Mouse (Mus musculus) MEL (cell line): ENCODE results near the gene 1700015G11Rik.
A peak's percentile ranks its signal among the peaks of the same experiment; 100 is the strongest.

Experiments
- CTCF ChIP-seq, 3 experiments: IDR thresholded peaks in 2 of 3; conservative IDR thresholded peaks in 1 of 3; 2 replicates each; pipeline ENCODE4 v1.5.1; 2011 to 2012; ENCODE audit warnings: low read length in 3 of 3, low read depth in 2 of 3, mild to moderate bottlenecking in 2 of 3, improper control_type of control experiment in 1 of 3, inconsistent platforms in 1 of 3, mixed read lengths in 1 of 3, moderate library complexity in 1 of 3; ENCODE audit not compliant: control insufficient read depth in 1 of 3, insufficient read depth in 1 of 3, poor library complexity in 1 of 3, severe bottlenecking in 1 of 3
- ELF1 ChIP-seq: IDR thresholded peaks from 2 replicates; pipeline ENCODE4 v1.6.1; 2014; ENCODE audit warnings: low read depth, mild to moderate bottlenecking, inconsistent platforms, low read length, improper control_type of control experiment, moderate library complexity
- EP300 ChIP-seq, 2 experiments: IDR thresholded peaks; 2 replicates each; pipeline ENCODE4 v1.6.1; 2011; ENCODE audit warnings: improper control_type of control experiment in 2 of 2, low read length in 2 of 2, low read depth in 1 of 2, mild to moderate bottlenecking in 1 of 2
- JUND ChIP-seq: IDR thresholded peaks from 2 replicates; pipeline ENCODE4 v1.6.1; 2011; ENCODE audit warnings: low read depth, mild to moderate bottlenecking, improper control_type of control experiment, low read length
- NELFE ChIP-seq: IDR thresholded peaks from 2 replicates; pipeline ENCODE4 v1.6.1; 2011; ENCODE audit warnings: low read depth, low read length, improper control_type of control experiment
- NRF1 ChIP-seq: IDR thresholded peaks from 2 replicates; pipeline ENCODE4 v1.6.1; 2014; ENCODE audit warnings: low read depth, mild to moderate bottlenecking, inconsistent platforms, low read length, improper control_type of control experiment, moderate library complexity; ENCODE audit not compliant: poor library complexity, insufficient read depth, severe bottlenecking

DNA sequence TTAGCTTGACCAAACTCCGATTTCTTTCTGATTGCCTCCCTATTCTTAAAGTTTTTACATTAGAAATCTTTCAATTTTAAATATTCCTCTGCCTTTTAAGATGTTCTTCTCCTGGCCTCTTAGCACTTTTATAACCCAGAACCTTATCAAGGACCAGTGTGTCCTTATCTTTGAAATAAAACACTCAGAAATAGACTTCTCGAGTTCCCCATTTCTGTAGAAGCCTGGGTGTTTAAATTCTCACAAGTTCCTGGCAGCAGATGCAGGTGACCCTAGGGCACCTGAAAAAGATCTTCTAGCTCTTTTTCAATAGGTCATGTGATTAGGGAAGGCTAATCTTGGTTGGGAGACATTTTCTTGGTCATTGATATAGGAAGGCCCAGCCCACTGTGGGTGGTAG, 8.4 kb downstream of the 1700015G11Rik start:
- no peak for TF ChIP-seq CTCF (IDR thresholded peaks at IDR 0.05 in 2 of 3, conservative IDR thresholded peaks at IDR 0.05 in 1 of 3; ENCODE audit: control insufficient read depth in 1 of 3, insufficient read depth in 1 of 3, low read depth in 2 of 3, low read length in 3 of 3, poor library complexity in 1 of 3, severe bottlenecking in 1 of 3)
- TF ChIP-seq NELFE, result no peak
- TF ChIP-seq NRF1, result no peak
- no peak for TF ChIP-seq JUND
- TF ChIP-seq EP300 (IDR thresholded peaks at IDR 0.05; ENCODE audit: low read depth in 1 of 2, low read length in 2 of 2), result peak; percentile 61 to 74; a peak in 3 of 4 replicates
- TF ChIP-seq ELF1, result no peak
